Mouse (Mus musculus) naive thymus-derived CD4-positive, alpha-beta T cell, adult 2 months (primary cell): ENCODE data around the gene Tspear.
"Not testable (repeated sequence)": the region's sequence is repeated elsewhere in the genome, so short reads cannot be mapped to it uniquely, and the experiment has no call there.

Experiments used
- DNase-seq: peaks from one replicate; pipeline ENCODE4 v3.0.0-alpha.2; 2011; ENCODE audit warnings: low read depth

Tspear gene

GRCm38 (mm10) chr10:77713734-77714133 is 27.4 kb downstream of the Tspear start:
- DNase-seq: no peak

DNA sequence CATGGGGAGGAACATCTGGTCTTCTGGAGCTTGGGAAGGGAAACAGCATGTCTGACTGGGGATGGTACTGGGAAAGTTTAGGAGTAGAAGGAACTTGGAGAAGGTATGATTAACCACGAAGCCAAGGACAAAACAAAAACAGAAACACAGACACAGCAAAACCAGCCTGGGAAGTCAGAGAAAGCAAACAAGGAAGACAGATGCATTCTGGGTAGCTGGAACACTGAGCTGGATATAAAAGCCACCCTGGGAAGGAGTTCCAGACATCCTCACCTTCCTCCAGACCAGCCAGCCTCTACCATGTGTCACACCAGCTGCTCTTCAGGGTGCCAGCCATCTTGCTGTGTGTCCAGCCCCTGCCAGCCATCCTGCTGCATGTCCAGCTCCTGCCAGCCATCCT is 29.1 kb downstream of the Tspear start, which contains the start of gene Gm10142:
Gene Gm10142 (plus strand): TSS at position 301 of the 400 bp plus-strand sequence.
- DNase-seq: no peak

DNA sequence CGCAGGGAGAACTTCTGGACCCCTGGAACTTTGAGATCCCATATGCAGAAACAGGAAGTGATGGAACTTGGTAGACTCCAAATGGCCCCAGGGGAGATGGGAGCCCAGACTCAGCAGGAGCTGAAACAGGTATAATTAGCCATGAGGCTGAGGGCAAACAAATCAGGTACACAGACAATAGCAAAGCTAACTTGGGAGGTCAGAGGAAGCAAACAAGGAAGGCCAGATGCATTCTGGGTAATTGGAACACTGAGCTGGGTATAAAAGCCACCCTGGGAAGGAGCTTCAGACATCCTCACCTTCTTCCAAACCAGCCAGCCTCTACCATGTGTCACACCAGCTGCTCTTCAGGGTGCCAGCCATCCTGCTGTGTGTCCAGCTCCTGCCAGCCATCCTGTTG is 33.9 kb downstream of the Tspear start, which contains the start of gene Krtap12-1:
Gene Krtap12-1 (plus strand): TSS at position 301 of the 400 bp plus-strand sequence.
- DNase-seq: not testable (repeated sequence)

DNA sequence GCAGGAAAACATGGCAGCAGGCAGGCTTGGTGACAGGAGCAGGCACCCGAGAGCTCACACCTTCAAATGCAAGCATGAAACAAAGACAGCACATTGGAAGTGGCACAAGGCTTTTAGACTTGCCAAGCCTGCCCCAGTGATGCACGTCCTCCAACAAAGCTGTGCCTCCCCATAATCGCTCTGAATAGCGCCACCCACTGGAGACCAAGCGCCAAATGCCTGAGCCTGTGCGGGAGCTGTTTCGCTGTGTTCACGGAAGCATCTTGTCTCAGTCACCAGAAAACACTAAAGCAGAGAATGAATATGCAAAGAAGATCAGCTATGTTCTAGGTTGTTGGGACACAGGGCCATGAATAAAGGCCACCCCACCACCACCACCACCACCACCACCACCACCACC is 38.5 kb downstream of the Tspear start:
- DNase-seq: no peak

DNA sequence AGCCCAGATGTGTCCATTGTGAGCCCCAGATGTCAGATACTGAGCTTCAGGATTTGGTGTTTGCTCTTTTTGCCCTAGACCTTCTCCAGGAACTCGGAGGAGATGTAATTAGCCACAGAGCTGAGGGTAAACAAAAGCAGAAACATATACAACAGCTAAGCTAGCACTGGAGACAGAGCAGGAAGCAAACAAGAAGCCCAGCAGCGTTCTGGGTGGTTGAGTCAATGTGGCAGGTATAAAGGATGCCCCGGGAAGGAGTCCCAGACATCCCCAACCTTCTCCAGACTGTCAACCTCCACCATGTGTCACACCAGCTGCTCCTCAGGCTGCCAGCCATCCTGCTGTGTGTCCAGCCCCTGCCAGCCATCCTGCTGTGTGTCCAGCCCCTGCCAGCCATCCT is 39.8 kb downstream of the Tspear start, which contains the start of gene Gm10100:
Gene Gm10100 (plus strand): TSS at position 301 of the 400 bp plus-strand sequence.
- no peak for DNase-seq

- no peak for DNase-seq
Measured at GRCm38 (mm10) chr10:77728280-77728679, 41.9 kb downstream of the Tspear start.

DNA sequence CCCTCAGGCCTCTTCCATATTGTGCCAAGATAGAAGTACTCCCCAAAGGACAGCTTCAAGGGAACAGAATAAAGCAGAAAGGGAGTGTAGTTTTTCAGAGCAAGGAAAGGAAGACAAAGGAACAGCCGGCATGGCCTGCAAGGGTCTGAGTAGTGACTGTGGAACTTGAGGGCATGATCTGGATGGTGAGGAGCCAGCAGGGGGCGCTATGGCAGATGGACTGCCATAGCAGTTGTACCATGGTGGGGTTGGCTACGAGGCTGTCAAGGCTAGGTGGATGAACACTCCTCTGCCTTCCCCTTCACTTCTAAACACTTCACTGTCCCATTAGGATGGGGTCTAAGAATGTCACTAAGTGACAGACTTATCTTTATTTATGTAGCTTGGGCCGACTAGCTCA is 42.9 kb downstream of the Tspear start:
- peak; percentile 4 for DNase-seq

- DNase-seq: no peak
Measured at GRCm38 (mm10) chr10:77735928-77736327, 49.6 kb downstream of the Tspear start.

GRCm38 (mm10) chr10:77738929-77739328 is 52.6 kb downstream of the Tspear start:
- no peak for DNase-seq

DNA sequence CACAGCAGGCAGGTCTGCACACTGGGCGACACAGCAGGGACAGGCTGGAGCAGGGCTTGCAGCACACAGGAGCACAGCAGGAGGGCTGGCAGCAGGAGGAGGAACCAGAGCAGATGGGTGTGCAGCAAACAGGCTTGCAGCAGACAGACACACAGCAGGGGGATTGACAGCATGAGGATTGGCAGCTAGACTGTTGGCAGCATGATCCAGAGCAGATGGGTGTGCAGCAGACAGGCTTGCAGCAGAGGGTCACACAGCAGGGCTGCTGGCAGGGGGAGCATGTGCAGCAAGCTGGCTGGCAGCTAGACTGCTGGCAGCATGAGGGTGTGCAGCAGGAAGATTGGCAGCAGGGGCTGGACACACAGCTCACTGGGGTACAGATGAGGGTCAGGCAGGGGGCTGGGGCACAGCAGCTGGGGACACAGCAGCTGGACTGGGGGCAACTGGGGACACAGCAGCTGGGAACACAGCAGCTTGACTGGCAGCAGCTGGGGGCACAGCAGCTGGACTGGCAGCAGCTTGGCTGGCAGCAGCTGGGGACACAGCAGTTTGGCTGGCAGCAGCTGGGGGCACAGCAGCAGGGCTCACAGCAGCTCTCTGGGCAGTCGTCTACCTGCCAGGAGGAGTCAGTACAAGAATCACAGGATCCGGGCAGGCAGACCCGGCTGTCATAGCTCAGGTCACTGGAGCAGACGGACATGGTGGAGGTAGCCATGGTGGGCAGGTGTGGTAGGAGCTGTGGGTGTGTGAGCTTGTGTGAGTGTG is 55.7 kb downstream of the Tspear start, which contains the start of gene Gm18596:
Gene Gm18596 (minus strand): TSS at position 715 of the 765 bp plus-strand sequence.
- not testable (repeated sequence) for DNase-seq

DNA sequence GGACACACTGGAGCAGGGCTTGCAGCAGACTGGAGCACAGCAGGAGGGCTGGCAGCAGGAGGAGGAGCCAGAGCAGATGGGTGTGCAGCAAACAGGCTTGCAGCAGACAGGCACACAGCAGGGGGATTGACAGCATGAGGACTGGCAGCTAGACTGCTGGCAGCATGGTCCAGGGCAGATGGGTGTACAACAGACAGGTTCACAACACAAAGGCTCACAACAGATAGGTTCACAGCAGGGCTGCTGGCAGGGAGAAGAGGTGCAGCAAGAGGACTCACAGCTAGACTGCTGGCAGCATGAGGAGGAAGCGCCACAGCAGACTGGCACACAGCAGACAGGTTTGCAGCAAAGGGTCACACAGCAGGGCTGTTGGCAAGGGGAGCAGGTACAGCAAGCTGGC is 64.3 kb downstream of the Tspear start:
- not testable (repeated sequence) for DNase-seq

DNA sequence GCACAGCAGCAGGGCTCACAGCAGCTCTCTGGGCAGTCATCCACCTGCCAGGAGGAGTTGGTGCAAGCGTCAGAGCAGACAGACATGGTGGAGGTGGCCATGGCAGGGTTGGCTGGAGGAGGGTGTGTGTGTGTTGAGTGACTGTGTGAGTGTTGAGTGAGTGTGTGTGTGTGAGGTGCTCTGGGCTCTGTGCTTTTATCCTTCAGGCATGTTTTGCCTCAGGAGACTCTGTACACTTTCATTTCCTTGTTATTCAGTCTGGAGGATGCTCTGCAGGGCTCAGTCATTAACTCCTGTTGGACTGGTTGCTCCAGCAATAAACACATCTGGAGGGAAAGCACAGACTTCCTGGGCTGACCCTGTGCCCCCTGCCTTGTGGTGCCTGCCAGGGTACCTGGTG is 64.9 kb downstream of the Tspear start, which contains the start of gene Gm9736:
Gene Gm9736 (minus strand): TSS at position 101 of the 400 bp plus-strand sequence.
- DNase-seq: not testable (repeated sequence)

DNA sequence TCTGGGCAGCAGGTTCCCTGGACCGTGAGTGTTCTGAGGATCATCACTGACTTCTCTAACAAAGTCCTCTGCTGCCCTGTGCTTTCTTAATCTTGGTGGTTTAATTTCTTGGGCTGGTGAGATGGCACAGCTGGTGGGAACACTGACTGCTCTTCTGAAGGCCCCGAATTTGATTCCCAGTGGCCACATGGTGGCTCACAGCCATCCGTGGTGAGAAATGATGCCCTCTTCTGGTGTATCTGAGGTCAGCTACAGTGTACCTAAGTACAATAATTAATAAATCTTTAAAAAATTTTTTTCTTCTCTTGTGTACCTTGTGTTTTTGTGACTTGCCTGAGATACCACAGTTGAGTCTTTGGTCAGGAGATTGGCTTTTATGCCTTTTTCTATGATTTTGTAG is 65.9 kb downstream of the Tspear start:
- DNase-seq: not testable (repeated sequence)

- DNase-seq: peak; percentile 2
Measured at GRCm38 (mm10) chr10:77753448-77753847, 67.1 kb downstream of the Tspear start.

DNA sequence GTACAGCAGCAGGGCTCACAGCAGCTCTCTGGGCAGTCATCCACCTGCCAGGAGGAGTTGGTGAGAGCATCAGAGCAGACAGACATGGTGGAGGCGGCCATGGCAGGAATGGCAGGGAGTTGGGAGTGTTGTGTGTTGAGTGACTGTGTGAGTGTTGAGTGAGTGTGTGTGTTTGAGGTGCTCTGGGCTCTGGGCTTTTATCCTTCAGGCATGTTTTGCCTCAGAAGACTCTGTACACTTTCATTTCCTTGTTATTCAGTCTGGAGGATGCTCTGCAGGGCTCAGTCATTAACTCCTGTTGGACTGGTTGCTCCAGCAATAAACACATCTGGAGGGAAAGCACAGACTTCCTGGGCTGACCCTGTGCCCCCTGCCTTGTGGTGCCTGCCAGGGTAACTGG is 73.2 kb downstream of the Tspear start, which contains the start of gene Gm3233:
Gene Gm3233 (minus strand): TSS at position 101 of the 400 bp plus-strand sequence.
- not testable (repeated sequence) for DNase-seq

DNA sequence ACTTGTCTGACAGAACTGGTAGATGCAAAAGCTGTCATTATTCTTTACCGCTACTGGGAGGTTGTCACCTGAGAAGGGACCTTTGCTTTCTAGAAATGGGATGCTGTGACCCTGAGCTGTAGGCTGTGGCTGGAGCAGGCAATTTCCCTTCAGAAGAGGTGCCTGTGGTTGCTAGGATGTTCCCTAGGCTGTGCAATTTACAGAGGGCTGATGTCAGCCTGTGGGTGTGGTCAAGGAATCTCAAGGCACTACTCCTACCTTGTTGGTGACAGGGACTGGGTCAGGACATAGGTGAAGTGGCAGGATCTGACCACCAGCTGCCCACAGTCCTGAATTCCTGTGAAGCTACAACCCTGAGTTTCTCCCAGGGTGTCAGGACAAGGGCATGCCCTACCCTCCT is 83.4 kb downstream of the Tspear start:
- no peak for DNase-seq

DNA sequence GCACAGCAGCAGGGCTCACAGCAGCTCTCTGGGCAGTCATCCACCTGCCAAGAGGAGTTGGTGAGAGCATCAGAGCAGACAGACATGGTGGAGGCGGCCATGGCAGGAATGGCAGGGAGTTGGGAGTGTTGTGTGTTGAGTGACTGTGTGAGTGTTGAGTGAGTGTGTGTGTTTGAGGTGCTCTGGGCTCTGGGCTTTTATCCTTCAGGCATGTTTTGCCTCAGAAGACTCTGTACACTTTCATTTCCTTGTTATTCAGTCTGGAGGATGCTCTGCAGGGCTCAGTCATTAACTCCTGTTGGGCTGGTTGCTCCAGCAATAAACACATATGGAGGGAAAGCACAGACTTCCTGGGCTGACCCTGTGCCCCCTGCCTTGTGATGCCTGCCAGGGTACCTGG is 84.9 kb downstream of the Tspear start, which contains the start of gene Gm3238:
Gene Gm3238 (minus strand): TSS at position 101 of the 400 bp plus-strand sequence.
- DNase-seq: not testable (repeated sequence)

DNA sequence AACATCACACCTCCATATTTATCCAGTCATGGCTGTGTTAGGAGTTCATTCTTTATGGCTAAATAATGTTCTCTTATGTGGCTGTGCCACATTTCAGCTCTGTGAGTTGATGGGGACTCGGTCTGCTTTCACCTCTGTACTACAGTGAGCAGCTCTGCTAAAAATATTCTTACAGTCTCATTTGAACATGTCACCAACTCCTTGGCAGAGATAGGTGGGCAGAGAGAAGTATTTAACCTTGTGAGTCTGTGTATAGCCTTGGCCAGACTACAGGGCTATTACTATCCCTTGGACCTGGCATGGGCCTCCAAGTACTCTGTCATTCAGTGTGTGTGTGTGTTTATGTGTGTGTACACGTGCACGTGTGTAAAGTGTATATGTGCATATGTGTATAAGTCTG is 85.8 kb downstream of the Tspear start:
- not testable (repeated sequence) for DNase-seq

DNA sequence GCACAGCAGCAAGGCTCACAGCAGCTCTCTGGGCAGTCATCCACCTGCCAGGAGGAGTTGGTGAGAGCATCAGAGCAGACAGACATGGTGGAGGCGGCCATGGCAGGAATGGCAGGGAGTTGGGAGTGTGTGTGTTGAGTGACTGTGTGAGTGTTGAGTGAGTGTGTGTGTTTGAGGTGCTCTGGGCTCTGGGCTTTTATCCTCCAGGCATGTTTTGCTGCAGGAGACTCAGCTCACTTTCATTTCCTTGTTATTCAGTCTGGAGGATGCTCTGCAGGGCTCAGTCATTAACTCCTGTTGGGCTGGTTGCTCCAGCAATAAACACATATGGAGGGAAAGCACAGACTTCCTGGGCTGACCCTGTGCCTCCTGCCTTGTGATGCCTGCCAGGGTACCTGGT is 90.5 kb downstream of the Tspear start, which contains the start of gene Gm7138:
Gene Gm7138 (minus strand): TSS at position 101 of the 400 bp plus-strand sequence.
- not testable (repeated sequence) for DNase-seq

- not testable (repeated sequence) for DNase-seq
Measured at GRCm38 (mm10) chr10:77782442-77782841, 96.1 kb downstream of the Tspear start, which contains the start of gene Gm3250. TSS of gene Gm3250 (minus strand) at chr10:77782542.

- not testable (repeated sequence) for DNase-seq
Measured at GRCm38 (mm10) chr10:77783396-77783795, 97.0 kb downstream of the Tspear start.

DNA sequence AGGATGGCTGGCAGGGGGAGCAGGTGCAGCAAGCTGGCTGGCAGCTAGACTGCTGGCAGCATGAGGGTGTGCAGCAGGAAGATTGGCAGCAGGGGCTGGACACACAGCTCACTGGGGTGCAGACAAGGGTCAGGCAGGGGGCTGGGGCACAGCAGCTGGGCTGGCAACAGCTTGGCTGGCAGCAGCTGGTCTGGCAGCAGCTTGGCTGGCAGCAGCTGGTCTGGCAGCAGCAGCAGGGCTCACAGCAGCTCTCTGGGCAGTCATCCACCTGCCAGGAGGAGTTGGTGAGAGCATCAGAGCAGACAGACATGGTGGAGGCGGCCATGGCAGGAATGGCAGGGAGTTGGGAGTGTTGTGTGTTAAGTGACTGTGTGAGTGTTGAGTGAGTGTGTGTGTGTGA is 101.5 kb downstream of the Tspear start, which contains the start of gene Gm7137:
Gene Gm7137 (minus strand): TSS at position 325 of the 400 bp plus-strand sequence.
- not testable (repeated sequence) for DNase-seq

- DNase-seq: no peak
Measured at GRCm38 (mm10) chr10:77788621-77789020, 102.3 kb downstream of the Tspear start.
